In genomic region chr16:96145814-96146213, GRCm38 (mm10) we compare ENCODE assay signal across 8 mouse cellular contexts. TPM values are rescaled to one million over a fixed set of nuclear protein-coding genes. Genes with fewer than 3 reads are reported as not detected.
DNase-seq lines count a peak whose midpoint lies in the region; ATAC-seq and TF ChIP-seq lines count a peak whose summit lies in the region.

No protein-coding gene starts in this region.

- no peaks in the 10 kb centered on the region for H3K27me3 ChIP-seq in heart, embryonic 10.5 days (ENCODE audit: insufficient read depth, poor library complexity, severe bottlenecking)
- no peaks in the 10 kb centered on the region for H3K27me3 ChIP-seq in C2C12 (ENCODE audit: control insufficient read depth, insufficient read depth, insufficient read length)
- no peaks in the 10 kb centered on the region for H3K27me3 ChIP-seq in forebrain, embryonic 12.5 days
- no peaks in the 10 kb centered on the region for H3K27me3 ChIP-seq in liver, embryonic 14.5 days (ENCODE audit: control insufficient read depth, insufficient read depth, low read length)

- under 1% methylated on average over 5 of the region's 5 CpGs for WGBS in heart, embryonic 10.5 days
- 0% methylated on average over 5 of the region's 5 CpGs for WGBS in forebrain, embryonic 12.5 days
- WGBS in liver, embryonic 14.5 days (ENCODE audit: insufficient replicate concordance) = under 1% methylated on average over 5 of the region's 5 CpGs

- peaks cover 47% of the 10 kb centered on the region for H3K4me1 ChIP-seq in heart, embryonic 10.5 days
- H3K4me1 ChIP-seq in forebrain, embryonic 12.5 days = peaks cover 16% of the 10 kb centered on the region
- peaks cover 0 to 11% of the 10 kb centered on the region in 2 experiments; a peak in 3 of 4 replicates for H3K4me1 ChIP-seq in liver, embryonic 14.5 days (replicated peaks; ENCODE audit: control insufficient read depth in 2 of 2, insufficient read depth in 2 of 2, low read length in 1 of 2)

- peak overlapping the region; percentile 76 for H3ac ChIP-seq in C2C12 (ENCODE audit: control insufficient read depth, insufficient read length, low read depth)

- TF ChIP-seq CTCF in C2C12 (IDR thresholded peaks at IDR 0.05; ENCODE audit: control insufficient read depth, insufficient read depth, insufficient read length) = no peak
- no peak for TF ChIP-seq CTCF in liver, embryonic 14.5 days (IDR thresholded peaks at IDR 0.05; ENCODE audit: low read depth)

- H3K36me3 ChIP-seq in heart, embryonic 10.5 days = no peaks in the 10 kb centered on the region
- no peaks in the 10 kb centered on the region for H3K36me3 ChIP-seq in C2C12 (ENCODE audit: control insufficient read depth, insufficient read depth)
- H3K36me3 ChIP-seq in forebrain, embryonic 12.5 days (replicated peaks) = no peaks in the 10 kb centered on the region
- no peaks in the 10 kb centered on the region for H3K36me3 ChIP-seq in liver, embryonic 14.5 days (replicated peaks; ENCODE audit: control insufficient read depth, insufficient read depth, low read depth)

- peak overlapping the region; percentile 86 for H3K27ac ChIP-seq in heart, embryonic 10.5 days
- peak overlapping the region; percentile 79; the same call in 1 of the 2 replicates for H3K27ac ChIP-seq in forebrain, embryonic 12.5 days
- H3K27ac ChIP-seq in liver, embryonic 14.5 days = no peak overlapping the region

- DNase-seq in heart, embryonic 10.5 days (ENCODE audit: low spot score) = no peak
- no peak for DNase-seq in heart, adult 18-20 months
- no peak for DNase-seq in liver, embryonic 14.5 days (ENCODE audit: low read depth in 3 of 3, low spot score in 3 of 3)
- no peak for DNase-seq in adrenal gland, postnatal 14 days
- no peak for DNase-seq in cerebellum, postnatal 25 days
- DNase-seq in gastrocnemius, adult 18-20 months (ENCODE audit: low spot score) = no peak

- peak overlapping the region; percentile 76 for H3K4me2 ChIP-seq in forebrain, embryonic 12.5 days
- H3K4me2 ChIP-seq in liver, embryonic 14.5 days (ENCODE audit: low read depth) = peak overlapping the region; percentile 75

- H3K9me3 ChIP-seq in heart, embryonic 10.5 days = no peaks in the 10 kb centered on the region
- no peaks in the 10 kb centered on the region for H3K9me3 ChIP-seq in forebrain, embryonic 12.5 days
- H3K9me3 ChIP-seq in liver, embryonic 14.5 days (ENCODE audit: control insufficient read depth, low read length) = no peaks in the 10 kb centered on the region; the same call in 1 of the 2 replicates

- TF ChIP-seq EP300 in liver, embryonic 14.5 days (IDR thresholded peaks at IDR 0.05; ENCODE audit: low read depth) = no peak

- H3K4me3 ChIP-seq in heart, embryonic 10.5 days = peak overlapping the region; percentile 84
- peak overlapping the region; percentile 77 for H3K4me3 ChIP-seq in C2C12 (ENCODE audit: insufficient read depth, poor library complexity, severe bottlenecking)
- peak overlapping the region; percentile 82 for H3K4me3 ChIP-seq in forebrain, embryonic 12.5 days (replicated peaks)
- H3K4me3 ChIP-seq in liver, embryonic 14.5 days (ENCODE audit: insufficient read depth in 1 of 2, low read depth in 2 of 2, low read length in 2 of 2) = peak overlapping the region; percentile 63 to 64

- peaks cover 33% of the 10 kb centered on the region for H3K79me3 ChIP-seq in C2C12 (ENCODE audit: low read depth)

- H3K9ac ChIP-seq in forebrain, embryonic 12.5 days = peak overlapping the region; percentile 76
- H3K9ac ChIP-seq in liver, embryonic 14.5 days (replicated peaks) = peak overlapping the region; percentile 46

- ATAC-seq in forebrain, embryonic 12.5 days (ENCODE audit: low FRiP score) = no peak
- ATAC-seq in liver, embryonic 14.5 days (ENCODE audit: insufficient read depth) = peak; percentile 1; the same call in 1 of the 2 replicates

- peaks cover 54% of the 10 kb centered on the region for H3K79me2 ChIP-seq in C2C12 (ENCODE audit: control insufficient read depth, insufficient read depth)

TF ChIP-seq in C2C12, 6 proteins besides CTCF, POLR2A, EP300 and RAD21:
- TF ChIP-seq CEBPB (IDR thresholded peaks at IDR 0.05; ENCODE audit: low read depth) = no peak
- no peak for TF ChIP-seq FOSL1 (IDR thresholded peaks at IDR 0.05; ENCODE audit: insufficient read depth, low read length, poor library complexity, severe bottlenecking)
- no peak for TF ChIP-seq MAX (IDR thresholded peaks at IDR 0.05)
- no peak for TF ChIP-seq MYOG (IDR thresholded peaks at IDR 0.05; ENCODE audit: control insufficient read depth, extremely low read depth, insufficient read length)
- TF ChIP-seq USF1 (IDR thresholded peaks at IDR 0.05; ENCODE audit: low read depth) = no peak
- TF ChIP-seq MYOD1 (IDR thresholded peaks at IDR 0.05; ENCODE audit: control insufficient read depth, insufficient read length, low read depth) = no peak

RNA-seq across cellular contexts. Expression of gene Wrb, which starts 0.6 kb away (rescaled TPM):
- polyA plus RNA-seq in heart, embryonic 10.5 days (2016; fragmentation: Nextera tagmentation; extraction: Ambion mirVana) = 94.3 and 111 TPM in 2 replicates
- 10 to 100 TPM; 14.3 to 19.5 TPM for total RNA-seq in heart, adult 18-20 months (2021)
- 58.0 TPM for polyA plus RNA-seq in C2C12 (2012; fragmentation: generic; extraction: Trizol)
- polyA plus RNA-seq in forebrain, embryonic 12.5 days (2016; fragmentation: Nextera tagmentation; extraction: Ambion mirVana) = 116 and 127 TPM in 2 replicates
- polyA plus RNA-seq in liver, embryonic 14.5 days (2012; rRNA removed) = 4.3 and 7.3 TPM in 2 replicates
- polyA plus RNA-seq in liver, embryonic 14.5 days (2014; fragmentation: Nextera tagmentation; extraction: Ambion mirVana) = 13.3 and 13.6 TPM in 2 replicates
- 17.7 and 23.2 TPM in 2 replicates for total RNA-seq in adrenal gland, postnatal 14 days (2021)
- total RNA-seq in gastrocnemius, adult 18-20 months (2021) = 10 to 100 TPM; 12.6 to 13.0 TPM

RNA-seq across cellular contexts. Expression of gene Hmgn1, which starts 18.3 kb away (rescaled TPM):
- polyA plus RNA-seq in heart, embryonic 10.5 days (2016; fragmentation: Nextera tagmentation; extraction: Ambion mirVana) = 554 and 714 TPM in 2 replicates
- 10 to 100 TPM; 46.5 to 57.6 TPM for total RNA-seq in heart, adult 18-20 months (2021)
- polyA plus RNA-seq in C2C12 (2012; fragmentation: generic; extraction: Trizol) = 325 TPM
- polyA plus RNA-seq in forebrain, embryonic 12.5 days (2016; fragmentation: Nextera tagmentation; extraction: Ambion mirVana) = 799 and 857 TPM in 2 replicates
- 35.6 and 58.7 TPM in 2 replicates for polyA plus RNA-seq in liver, embryonic 14.5 days (2012; rRNA removed)
- polyA plus RNA-seq in liver, embryonic 14.5 days (2014; fragmentation: Nextera tagmentation; extraction: Ambion mirVana) = 120 and 122 TPM in 2 replicates
- 234 and 260 TPM in 2 replicates for total RNA-seq in adrenal gland, postnatal 14 days (2021)
- 10 to 100 TPM; 22.7 to 33.2 TPM for total RNA-seq in gastrocnemius, adult 18-20 months (2021)

RNA-seq across cellular contexts. Expression of gene Lca5l, which starts 46.3 kb away (rescaled TPM):
- polyA plus RNA-seq in heart, embryonic 10.5 days (2016; fragmentation: Nextera tagmentation; extraction: Ambion mirVana) = 1.3 TPM in 2 replicates
- total RNA-seq in heart, adult 18-20 months (2021) = under 1 TPM; 0.45 to 0.59 TPM
- polyA plus RNA-seq in C2C12 (2012; fragmentation: generic; extraction: Trizol) = 0.25 TPM
- polyA plus RNA-seq in forebrain, embryonic 12.5 days (2016; fragmentation: Nextera tagmentation; extraction: Ambion mirVana) = 1.3 and 1.6 TPM in 2 replicates
- 0.03 and 0.04 TPM in 2 replicates for polyA plus RNA-seq in liver, embryonic 14.5 days (2012; rRNA removed)
- not detected in 2 replicates for polyA plus RNA-seq in liver, embryonic 14.5 days (2014; fragmentation: Nextera tagmentation; extraction: Ambion mirVana)
- 0.85 and 2.5 TPM in 2 replicates for total RNA-seq in adrenal gland, postnatal 14 days (2021)
- under 1 TPM; 0.55 to 0.73 TPM for total RNA-seq in gastrocnemius, adult 18-20 months (2021)

RNA-seq across cellular contexts. Expression of gene Sh3bgr, which starts 54.4 kb away (rescaled TPM):
- 465 and 713 TPM in 2 replicates for polyA plus RNA-seq in heart, embryonic 10.5 days (2016; fragmentation: Nextera tagmentation; extraction: Ambion mirVana)
- 100 to 1,000 TPM; 287 to 304 TPM for total RNA-seq in heart, adult 18-20 months (2021)
- 10.3 TPM for polyA plus RNA-seq in C2C12 (2012; fragmentation: generic; extraction: Trizol)
- polyA plus RNA-seq in forebrain, embryonic 12.5 days (2016; fragmentation: Nextera tagmentation; extraction: Ambion mirVana) = 0.59 and 1.6 TPM in 2 replicates
- 0.12 and 0.30 TPM in 2 replicates for polyA plus RNA-seq in liver, embryonic 14.5 days (2012; rRNA removed)
- polyA plus RNA-seq in liver, embryonic 14.5 days (2014; fragmentation: Nextera tagmentation; extraction: Ambion mirVana) = 0.28 and 0.29 TPM in 2 replicates
- 7.9 and 9.9 TPM in 2 replicates for total RNA-seq in adrenal gland, postnatal 14 days (2021)
- 1,000 to 10,000 TPM in 1 of 2 experiments, 100 to 1,000 TPM in 1; 908 to 1,105 TPM for total RNA-seq in gastrocnemius, adult 18-20 months (2021)
